Mouse (Mus musculus) stomach, embryonic 15.5 days (tissue): ENCODE results near the gene 1600002K03Rik. TPM values are rescaled to one million over a fixed set of nuclear protein-coding genes. Genes with fewer than 3 reads are reported as not detected.

Experiments
- ATAC-seq: fragments of 200-750 bp; cut with Nextera tagmentation; 2 replicates; pipeline ENCODE4 v1.8.0; 2017; ENCODE audit warnings: low read depth, moderate number of reproducible peaks, moderate TSS enrichment; ENCODE audit not compliant: insufficient read depth, low FRiP score
- H3K27ac ChIP-seq: fragments of 300-500 bp; sonication (generic); 2 replicates; pipeline ENCODE4 v1.5.1; 2015; ENCODE audit warnings: mild to moderate bottlenecking, inconsistent platforms
- H3K27me3 ChIP-seq: fragments of 300-500 bp; sonication (generic); replicated peaks from 2 replicates; pipeline ENCODE4 v1.6.1; 2015; ENCODE audit warnings: inconsistent platforms
- H3K36me3 ChIP-seq: fragments of 300-500 bp; sonication (generic); 2 replicates; pipeline ENCODE4 v1.6.1; 2015; ENCODE audit warnings: inconsistent platforms
- H3K4me1 ChIP-seq: fragments of 300-500 bp; sonication (generic); 2 replicates; pipeline ENCODE4 v1.6.1; 2015; ENCODE audit warnings: inconsistent platforms
- H3K4me2 ChIP-seq: fragments of 300-500 bp; sonication (generic); 2 replicates; pipeline ENCODE4 v1.6.1; 2015; ENCODE audit warnings: mild to moderate bottlenecking, inconsistent platforms
- H3K4me3 ChIP-seq: fragments of 300-500 bp; sonication (generic); replicated peaks from 2 replicates; pipeline ENCODE4 v1.5.1; 2015; ENCODE audit warnings: inconsistent platforms
- H3K9ac ChIP-seq: fragments of 300-500 bp; sonication (generic); 2 replicates; pipeline ENCODE4 v1.6.1; 2015; ENCODE audit warnings: inconsistent platforms
- H3K9me3 ChIP-seq: fragments of 300-500 bp; sonication (generic); 2 replicates; pipeline ENCODE4 v1.6.1; 2016; ENCODE audit warnings: inconsistent platforms
- WGBS: fragments of 180-500 bp; shearing (Covaris S2); methylation state at CpG from one replicate; pipeline ENCODE4 v1.1.7; 2015; 5-methylcytosine and 5-hydroxymethylcytosine counted together
- polyA plus RNA-seq: library from polyadenylated mRNA; unstranded; fragments of >200 nt; fragmentation: Nextera tagmentation; extraction: Ambion mirVana; gene quantifications from 2 replicates; pipeline ENCODE4 v1.2.1, GENCODE M21; 2015

Gene 1600002K03Rik
- polyA plus RNA-seq, 1 experiment from 2014 or later: 17.5 TPM

- Histone ChIP-seq H3K9me3 (no peaks in the 10 kb centered on the region), H3K27ac (peak overlapping the region; percentile 100), H3K4me1 (peaks cover 62% of the 10 kb centered on the region), H3K36me3 (peaks cover 26% of the 10 kb centered on the region), H3K4me2 (peak overlapping the region; percentile 84), H3K4me3 (peak overlapping the region; percentile 79), H3K27me3 (no peaks in the 10 kb centered on the region), H3K9ac (peak overlapping the region; percentile 94)
- no peak for ATAC-seq
- under 1% methylated on average over 53 of the region's 71 CpGs for WGBS
These were observed 22.2 kb upstream of the 1600002K03Rik start for GRCm38 (mm10) chr10:80150226-80151210.

- peak overlapping the region; percentile 100 for H3K27ac ChIP-seq
- ATAC-seq: no peak
- H3K9ac ChIP-seq: peak overlapping the region; percentile 94
- peaks cover 61% of the 10 kb centered on the region for H3K4me1 ChIP-seq
- H3K4me2 ChIP-seq: peak overlapping the region; percentile 84
- H3K4me3 ChIP-seq: peak overlapping the region; percentile 79
- no peaks in the 10 kb centered on the region for H3K27me3 ChIP-seq
- H3K36me3 ChIP-seq: peaks cover 34% of the 10 kb centered on the region
- no peaks in the 10 kb centered on the region for H3K9me3 ChIP-seq
- WGBS: under 1% methylated on average over 25 of the region's 26 CpGs
These were observed 21.3 kb upstream of the 1600002K03Rik start for GRCm38 (mm10) chr10:80151211-80152034.

- H3K9ac ChIP-seq: peak overlapping the region; percentile 94
- no peak for ATAC-seq
- H3K9me3 ChIP-seq: no peaks in the 10 kb centered on the region
- H3K27me3 ChIP-seq: no peaks in the 10 kb centered on the region
- 5% methylated on average over 14 of the region's 15 CpGs for WGBS
- H3K36me3 ChIP-seq: peaks cover 42% of the 10 kb centered on the region
- H3K27ac ChIP-seq: peak overlapping the region; percentile 100
- peak overlapping the region; percentile 84 for H3K4me2 ChIP-seq
- H3K4me3 ChIP-seq: peak overlapping the region; percentile 79
- H3K4me1 ChIP-seq: peaks cover 61% of the 10 kb centered on the region
These were observed 20.5 kb upstream of the 1600002K03Rik start for GRCm38 (mm10) chr10:80152071-80152872.

- no peaks in the 10 kb centered on the region for H3K27me3 ChIP-seq
- peak overlapping the region; percentile 79 for H3K4me3 ChIP-seq
- ATAC-seq: no peak
- peaks cover 46% of the 10 kb centered on the region for H3K36me3 ChIP-seq
- no peaks in the 10 kb centered on the region for H3K9me3 ChIP-seq
- peak overlapping the region; percentile 84 for H3K4me2 ChIP-seq
- peak overlapping the region; percentile 100 for H3K27ac ChIP-seq
- 13% methylated on average over 3 of the region's 3 CpGs for WGBS
- peak overlapping the region; percentile 94 for H3K9ac ChIP-seq
- peaks cover 59% of the 10 kb centered on the region for H3K4me1 ChIP-seq
These were observed 19.9 kb upstream of the 1600002K03Rik start for GRCm38 (mm10) chr10:80152873-80153260.

- peak overlapping the region; percentile 84 for H3K4me2 ChIP-seq
- no peak for ATAC-seq
- H3K9ac ChIP-seq: peak overlapping the region; percentile 12; the same call in 1 of the 2 replicates
- H3K36me3 ChIP-seq: peaks cover 46% of the 10 kb centered on the region
- 75% methylated on average over 19 of the region's 19 CpGs for WGBS
- peak overlapping the region; percentile 100 for H3K27ac ChIP-seq
- H3K9me3 ChIP-seq: no peaks in the 10 kb centered on the region
- peak overlapping the region; percentile 79; the same call in 1 of the 2 replicates for H3K4me3 ChIP-seq
- no peaks in the 10 kb centered on the region for H3K27me3 ChIP-seq
- peaks cover 66% of the 10 kb centered on the region for H3K4me1 ChIP-seq
These were observed 19.0 kb upstream of the 1600002K03Rik start for GRCm38 (mm10) chr10:80153713-80154112.

GRCm38 (mm10) chr10:80154384-80154783 is 18.4 kb upstream of the 1600002K03Rik start:
- Histone ChIP-seq H3K4me2 (peak overlapping the region; percentile 84; the same call in 1 of the 2 replicates), H3K36me3 (peaks cover 46% of the 10 kb centered on the region), H3K27me3 (no peaks in the 10 kb centered on the region), H3K9ac (no peak overlapping the region), H3K9me3 (no peaks in the 10 kb centered on the region), H3K4me1 (peaks cover 73% of the 10 kb centered on the region), H3K27ac (peak overlapping the region; percentile 100), H3K4me3 (no peak overlapping the region)
- 74% methylated on average over 7 of the region's 7 CpGs for WGBS
- ATAC-seq: no peak

GRCm38 (mm10) chr10:80155277-80155676 is 17.5 kb upstream of the 1600002K03Rik start:
- Histone ChIP-seq H3K27ac (peak overlapping the region; percentile 92), H3K36me3 (peaks cover 46% of the 10 kb centered on the region), H3K27me3 (no peaks in the 10 kb centered on the region), H3K9ac (no peak overlapping the region), H3K4me1 (peaks cover 78% of the 10 kb centered on the region), H3K4me3 (no peak overlapping the region), H3K4me2 (no peak overlapping the region), H3K9me3 (no peaks in the 10 kb centered on the region)
- 55% methylated on average over 1 of the region's 1 CpGs for WGBS
- ATAC-seq: no peak

GRCm38 (mm10) chr10:80156002-80156751 is 16.6 kb upstream of the 1600002K03Rik start:
- H3K36me3 ChIP-seq: peaks cover 46% of the 10 kb centered on the region
- peaks cover 87% of the 10 kb centered on the region for H3K4me1 ChIP-seq
- ATAC-seq: no peak
- peak overlapping the region; percentile 92 for H3K27ac ChIP-seq
- 79% methylated on average over 29 of the region's 29 CpGs for WGBS
- H3K4me3 ChIP-seq: no peak overlapping the region
- no peaks in the 10 kb centered on the region for H3K9me3 ChIP-seq
- H3K27me3 ChIP-seq: no peaks in the 10 kb centered on the region
- no peak overlapping the region for H3K9ac ChIP-seq
- no peak overlapping the region for H3K4me2 ChIP-seq

GRCm38 (mm10) chr10:80156752-80157053 is 16.0 kb upstream of the 1600002K03Rik start:
- peaks cover 92% of the 10 kb centered on the region for H3K4me1 ChIP-seq
- no peaks in the 10 kb centered on the region for H3K9me3 ChIP-seq
- 60% methylated on average over 7 of the region's 7 CpGs for WGBS
- H3K27ac ChIP-seq: peak overlapping the region; percentile 92
- H3K4me2 ChIP-seq: no peak overlapping the region
- no peaks in the 10 kb centered on the region for H3K27me3 ChIP-seq
- ATAC-seq: no peak
- peaks cover 46% of the 10 kb centered on the region for H3K36me3 ChIP-seq
- H3K4me3 ChIP-seq: no peak overlapping the region
- H3K9ac ChIP-seq: no peak overlapping the region

GRCm38 (mm10) chr10:80157141-80157929 is 15.4 kb upstream of the 1600002K03Rik start:
- Histone ChIP-seq H3K9ac (no peak overlapping the region), H3K4me1 (peaks cover 93% of the 10 kb centered on the region), H3K27me3 (no peaks in the 10 kb centered on the region), H3K36me3 (peaks cover 46% of the 10 kb centered on the region), H3K4me3 (no peak overlapping the region), H3K4me2 (no peak overlapping the region), H3K9me3 (no peaks in the 10 kb centered on the region), H3K27ac (peak overlapping the region; percentile 92; the same call in 1 of the 2 replicates)
- no peak for ATAC-seq
- 60% methylated on average over 15 of the region's 15 CpGs for WGBS
